Mouse (Mus musculus) testis, postnatal 14 days (tissue): ENCODE data around the gene Dhtkd1.

ENCODE experiments used
- DNase-seq: peaks from one replicate; pipeline ENCODE4 v3.0.0; 2021; ENCODE audit warnings: low spot score

Dhtkd1 gene

GRCm38 (mm10) chr2:5930291-5931054, 12.1 kb downstream of the Dhtkd1 start:
- no peak for DNase-seq

GRCm38 (mm10) chr2:5929793-5930192, 12.8 kb downstream of the Dhtkd1 start:
- no peak for DNase-seq

- peak; percentile 41 for DNase-seq
Observed at GRCm38 (mm10) chr2:5927481-5927880, 15.1 kb downstream of the Dhtkd1 start.

- DNase-seq, result no peak
Observed at GRCm38 (mm10) chr2:5923786-5924185, 18.8 kb downstream of the Dhtkd1 start.

GRCm38 (mm10) chr2:5922823-5923222, 19.8 kb downstream of the Dhtkd1 start:
- no peak for DNase-seq

GRCm38 (mm10) chr2:5911282-5911965, 31.2 kb downstream of the Dhtkd1 start:
- DNase-seq, result no peak

GRCm38 (mm10) chr2:5906625-5907024, 36.0 kb downstream of the Dhtkd1 start:
- no peak for DNase-seq

- DNase-seq, result peak; percentile 30
Observed at GRCm38 (mm10) chr2:5906092-5906491, 36.5 kb downstream of the Dhtkd1 start.

- no peak for DNase-seq
Observed at GRCm38 (mm10) chr2:5900145-5900544, 42.4 kb downstream of the Dhtkd1 start.

- DNase-seq, result peak; percentile 99
Observed at GRCm38 (mm10) chr2:5894843-5895570, 47.6 kb downstream of the Dhtkd1 start, which contains the start of gene Sec61a2. Gene Sec61a2 (minus strand): TSS chr2:5895432.

GRCm38 (mm10) chr2:5894296-5894695, 48.3 kb downstream of the Dhtkd1 start:
- no peak for DNase-seq

- DNase-seq, result no peak
Observed at GRCm38 (mm10) chr2:5889412-5889811, 53.2 kb downstream of the Dhtkd1 start.

GRCm38 (mm10) chr2:5888865-5889264, 53.7 kb downstream of the Dhtkd1 start:
- no peak for DNase-seq

GRCm38 (mm10) chr2:5877446-5877845, 65.1 kb downstream of the Dhtkd1 start:
- no peak for DNase-seq

GRCm38 (mm10) chr2:5869746-5870145, 72.8 kb downstream of the Dhtkd1 start:
- DNase-seq, result no peak

- peak; percentile 43 for DNase-seq
Observed at GRCm38 (mm10) chr2:5867681-5868080, 74.9 kb downstream of the Dhtkd1 start.

- DNase-seq, result no peak
Observed at GRCm38 (mm10) chr2:5862834-5863233, 79.8 kb downstream of the Dhtkd1 start, which contains the start of gene Gm13199. Gene Gm13199 (minus strand): TSS chr2:5862934.

GRCm38 (mm10) chr2:5851866-5852265, 90.7 kb downstream of the Dhtkd1 start:
- no peak for DNase-seq

GRCm38 (mm10) chr2:5851116-5851515, 91.5 kb downstream of the Dhtkd1 start:
- no peak for DNase-seq
